Mouse (Mus musculus) heart, postnatal 10 days (tissue): Measurements from ENCODE around the gene Actg1. TPM values are rescaled to one million over a fixed set of nuclear protein-coding genes. Genes with fewer than 3 reads are reported as not detected.
A peak's percentile ranks its signal among the peaks of the same experiment; 100 is the strongest.

Source experiments
- DNase-seq, 2 experiments: peaks; one replicate each; pipeline ENCODE4 v3.0.0; 2021
- intact Hi-C: fragments of 180-260 bp; cut with DNase I; formaldehyde crosslinking; loops from one replicate; pipeline ENCODE4 v1.15.1; 2025
- total RNA-seq, 2 experiments: library from RNA; stranded (reverse); gene quantifications; 2 replicates each; pipeline ENCODE4 v1.2.3; 2021

Actg1 gene
- total RNA-seq, 2 experiments from 2014 or later = 691 to 703 TPM

GRCm38 (mm10) chr11:120314721-120315415 is 33.5 kb downstream of the Actg1 start:
- intact Hi-C loops = loop anchor here (5.0 kb wide), 1 partner anchor 107 kb away; no protein-coding TSS in a partner anchor
- DNase-seq = peak in 1 of 2 experiments; percentile 12

- intact Hi-C loops = loop anchor here (5.0 kb wide), 1 partner anchor 108 kb away; no protein-coding TSS in a partner anchor
- no peak for DNase-seq
These were observed 34.2 kb downstream of the Actg1 start for GRCm38 (mm10) chr11:120313906-120314685.

GRCm38 (mm10) chr11:120312069-120312468 is 36.3 kb downstream of the Actg1 start:
- DNase-seq = no peak
- intact Hi-C loops = loop anchor here (5.0 kb wide), 1 partner anchor 110 kb away; no protein-coding TSS in a partner anchor

- no peak for DNase-seq
- intact Hi-C loops = loop anchor here (5.0 kb wide), 1 partner anchor 111 kb away; no protein-coding TSS in a partner anchor
These were observed 36.8 kb downstream of the Actg1 start for GRCm38 (mm10) chr11:120311561-120311960.

- peak; percentile 94 to 95 for DNase-seq
- intact Hi-C loops = loop anchor here (5.0 kb wide), 1 partner anchor 111 kb away; no protein-coding TSS in a partner anchor
These were observed 37.5 kb downstream of the Actg1 start for GRCm38 (mm10) chr11:120310813-120311312.

GRCm38 (mm10) chr11:120308441-120309320 is 39.7 kb downstream of the Actg1 start:
- DNase-seq = no peak
- intact Hi-C loops = loop anchor here (5.0 kb wide), 1 partner anchor 146 kb away; no protein-coding TSS in a partner anchor

GRCm38 (mm10) chr11:120307566-120308430 is 40.5 kb downstream of the Actg1 start:
- intact Hi-C loops = loop anchor here (1.0 to 5.0 kb wide), 4 partner anchors 69 to 197 kb away; no protein-coding TSS in a partner anchor
- peak; percentile 95 to 99 for DNase-seq

GRCm38 (mm10) chr11:120307132-120307413 is 41.3 kb downstream of the Actg1 start:
- DNase-seq = no peak
- intact Hi-C loops = loop anchor here (1.0 to 5.0 kb wide), 4 partner anchors 69 to 196 kb away; no protein-coding TSS in a partner anchor

- DNase-seq = no peak
- intact Hi-C loops = loop anchor here (1.0 to 5.0 kb wide), 4 partner anchors 68 to 196 kb away; no protein-coding TSS in a partner anchor
These were observed 41.8 kb downstream of the Actg1 start for GRCm38 (mm10) chr11:120306366-120307131.

GRCm38 (mm10) chr11:120305535-120306365 is 42.6 kb downstream of the Actg1 start:
- no peak for DNase-seq
- intact Hi-C loops = loop anchor here (1.0 to 5.0 kb wide), 4 partner anchors 23 to 195 kb away; no protein-coding TSS in a partner anchor

- intact Hi-C loops = loop anchor here (1.0 to 5.0 kb wide), 3 partner anchors 22 to 143 kb away; no protein-coding TSS in a partner anchor
- peak; percentile 92 for DNase-seq
These were observed 43.3 kb downstream of the Actg1 start for GRCm38 (mm10) chr11:120304886-120305534.

GRCm38 (mm10) chr11:120304350-120304694 is 44.0 kb downstream of the Actg1 start:
- no peak for DNase-seq
- intact Hi-C loops = loop anchor here (2.0 kb wide), 1 partner anchor 22 kb away; no protein-coding TSS in a partner anchor

GRCm38 (mm10) chr11:120303559-120304349 is 44.6 kb downstream of the Actg1 start:
- DNase-seq = no peak
- intact Hi-C loops = loop anchor here (2.0 kb wide), 1 partner anchor 21 kb away; no protein-coding TSS in a partner anchor

- intact Hi-C loops = no loop called here
These were observed 45.2 kb downstream of the Actg1 start for GRCm38 (mm10) chr11:120303119-120303518.

GRCm38 (mm10) chr11:120299484-120299883 is 48.9 kb downstream of the Actg1 start:
- no peak for DNase-seq
- intact Hi-C loops = no loop called here

More at GRCm38 (mm10) chr11:120303119-120303518, 45.2 kb downstream of the Actg1 start:
- DNase-seq = no peak
